Mouse (Mus musculus) liver, embryonic 16.5 days (tissue): Measurements from ENCODE around the gene St8sia6. TPM values are rescaled to one million over a fixed set of nuclear protein-coding genes. Genes with fewer than 3 reads are reported as not detected.

Source experiments
- ATAC-seq: fragments of 200-750 bp; cut with Nextera tagmentation; 2 replicates; pipeline ENCODE4 v1.8.0; 2017; ENCODE audit warnings: low read depth, mild to moderate bottlenecking, moderate number of reproducible peaks, moderate library complexity
- H3K27ac ChIP-seq: fragments of 300-500 bp; sonication (generic); 2 replicates; pipeline ENCODE4 v1.5.1; 2014; ENCODE audit warnings: mild to moderate bottlenecking, low read length
- H3K27me3 ChIP-seq: fragments of 300-500 bp; sonication (generic); 2 replicates; pipeline ENCODE4 v1.6.1; 2014; ENCODE audit warnings: low read depth, low read length, mixed read lengths; ENCODE audit not compliant: control insufficient read depth, insufficient read depth
- H3K36me3 ChIP-seq: fragments of 300-500 bp; sonication (generic); 2 replicates; pipeline ENCODE4 v1.6.1; 2014; ENCODE audit warnings: mild to moderate bottlenecking; ENCODE audit not compliant: control insufficient read depth, insufficient read depth
- H3K4me1 ChIP-seq: fragments of 300-500 bp; sonication (generic); 2 replicates; pipeline ENCODE4 v1.6.1; 2014; ENCODE audit warnings: low read depth, low read length, mixed read lengths; ENCODE audit not compliant: control insufficient read depth
- H3K4me2 ChIP-seq: fragments of 300-500 bp; sonication (generic); 2 replicates; pipeline ENCODE4 v1.6.1; 2014; ENCODE audit warnings: low read depth, low read length, mixed read lengths
- H3K4me3 ChIP-seq: fragments of 300-500 bp; sonication (generic); 2 replicates; pipeline ENCODE4 v1.5.1; 2014; ENCODE audit warnings: low read depth, mild to moderate bottlenecking, low read length
- H3K9ac ChIP-seq: fragments of 300-500 bp; sonication (generic); 2 replicates; pipeline ENCODE4 v1.6.1; 2014; ENCODE audit warnings: low read depth, low read length
- H3K9me3 ChIP-seq: fragments of 300-500 bp; sonication (generic); replicated peaks from 2 replicates; pipeline ENCODE4 v1.6.1; 2016; ENCODE audit warnings: low read length; ENCODE audit not compliant: control insufficient read depth
- WGBS: fragments of 180-500 bp; shearing (Covaris S2); extraction: QIAGEN DNeasy Blood & Tissue Kit; methylation state at CpG from one replicate; pipeline ENCODE4 v1.1.7; 2014; ENCODE audit not compliant: insufficient replicate concordance; 5-methylcytosine and 5-hydroxymethylcytosine counted together
- polyA plus RNA-seq: library from polyadenylated mRNA; unstranded; fragments of >200 nt; fragmentation: Nextera tagmentation; extraction: Ambion mirVana; gene quantifications from 2 replicates; pipeline ENCODE4 v1.2.1, GENCODE M21; 2015

Gene St8sia6
- polyA plus RNA-seq, result 0.02 TPM in 2 replicates

DNA sequence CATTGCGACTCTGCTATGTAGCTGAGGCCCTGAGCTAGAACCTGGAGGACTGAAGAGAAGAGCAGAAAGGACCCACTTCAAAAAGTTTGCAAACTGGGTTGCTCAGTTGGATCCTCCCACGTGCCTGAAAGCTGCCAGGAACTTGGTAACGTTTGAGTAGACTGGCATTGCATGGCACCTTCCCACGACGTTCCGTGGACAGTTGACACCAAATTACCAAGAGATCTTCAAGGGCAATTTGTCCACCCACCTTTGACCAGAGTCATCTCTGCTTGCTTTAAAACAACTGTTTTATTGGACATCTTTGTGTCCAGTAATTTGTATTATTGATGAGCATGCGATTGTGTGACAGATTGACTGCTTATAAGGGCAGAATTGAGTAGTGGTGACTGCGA is at the start of gene St8sia6:
TSS of gene St8sia6 (minus strand) at position 96 of the 395 bp plus-strand sequence.
- H3K4me1 ChIP-seq, result no peaks in the 10 kb centered on the region; the same call in 1 of the 2 replicates
- WGBS, result 48% methylated on average over 8 of the region's 8 CpGs
- no peak within 1 kb of the TSS for H3K27ac ChIP-seq
- peak within 1 kb of the TSS; percentile 64 for H3K4me2 ChIP-seq
- no peak for ATAC-seq
- H3K9me3 ChIP-seq, result no peaks in the 10 kb centered on the region
- peaks cover 25% of the 10 kb centered on the region for H3K27me3 ChIP-seq
- H3K4me3 ChIP-seq, result peak within 1 kb of the TSS; percentile 53
- H3K9ac ChIP-seq, result no peak within 1 kb of the TSS
- H3K36me3 ChIP-seq, result no peaks in the 10 kb centered on the region

DNA sequence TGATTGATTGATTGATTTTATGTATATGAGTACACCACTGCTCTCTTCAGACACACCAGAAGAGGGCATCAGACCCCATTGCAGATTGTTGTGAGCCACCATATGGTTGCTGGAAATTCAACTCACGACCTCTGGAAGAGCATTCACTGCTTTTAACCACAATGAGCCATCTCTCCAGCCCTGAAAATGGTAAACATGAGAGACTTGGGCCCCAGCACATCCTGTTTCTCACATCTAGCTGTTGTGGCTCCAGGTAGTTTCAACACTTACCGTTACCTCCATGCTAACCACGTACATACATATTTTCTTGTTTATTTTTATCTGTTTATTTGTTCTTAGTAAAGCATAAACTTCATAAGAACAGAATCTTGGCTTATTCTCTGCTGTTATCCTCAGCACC is 42.4 kb upstream of the St8sia6 start:
- no peak overlapping the region for H3K4me2 ChIP-seq
- no peaks in the 10 kb centered on the region for H3K9me3 ChIP-seq
- ATAC-seq, result no peak
- 53% methylated on average over 3 of the region's 3 CpGs for WGBS
- no peak overlapping the region for H3K9ac ChIP-seq
- no peaks in the 10 kb centered on the region for H3K36me3 ChIP-seq
- H3K27me3 ChIP-seq, result no peaks in the 10 kb centered on the region
- H3K4me1 ChIP-seq, result no peaks in the 10 kb centered on the region
- no peak overlapping the region for H3K27ac ChIP-seq
- no peak overlapping the region for H3K4me3 ChIP-seq

GRCm38 (mm10) chr2:13834989-13835388 is 41.1 kb upstream of the St8sia6 start:
- H3K9me3 ChIP-seq, result no peaks in the 10 kb centered on the region
- H3K4me1 ChIP-seq, result no peaks in the 10 kb centered on the region
- WGBS, result 20% methylated on average over 1 of the region's 1 CpGs
- no peak overlapping the region for H3K9ac ChIP-seq
- no peak overlapping the region for H3K4me2 ChIP-seq
- no peaks in the 10 kb centered on the region for H3K36me3 ChIP-seq
- no peak overlapping the region for H3K27ac ChIP-seq
- no peak overlapping the region for H3K4me3 ChIP-seq
- no peaks in the 10 kb centered on the region for H3K27me3 ChIP-seq
- no peak for ATAC-seq

DNA sequence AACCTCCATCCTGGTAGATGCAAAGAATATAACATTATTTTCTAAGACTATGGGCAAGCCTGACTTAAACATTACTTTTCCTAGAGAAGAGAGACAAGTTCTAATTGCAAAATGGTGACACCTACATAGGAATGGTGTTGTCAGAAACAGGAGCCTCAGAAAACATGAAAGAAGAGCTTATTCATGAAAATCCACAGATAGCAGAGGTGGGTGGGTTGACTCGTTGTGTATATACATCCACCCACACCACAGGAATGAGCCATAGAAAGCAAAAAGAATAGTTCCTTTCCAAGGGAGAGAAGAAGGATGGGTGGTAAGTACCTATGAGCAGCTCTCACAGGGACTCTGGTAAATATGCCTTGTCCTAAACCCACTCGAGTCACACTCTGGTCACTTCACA is 22.8 kb upstream of the St8sia6 start:
- WGBS, result 50% methylated on average over 2 of the region's 2 CpGs
- no peak for ATAC-seq
- no peak overlapping the region for H3K4me3 ChIP-seq

GRCm38 (mm10) chr2:13808593-13808992 is 14.7 kb upstream of the St8sia6 start:
- no peak overlapping the region for H3K27ac ChIP-seq
- 39% methylated on average over 5 of the region's 5 CpGs for WGBS
- H3K4me2 ChIP-seq, result no peak overlapping the region
- H3K4me3 ChIP-seq, result no peak overlapping the region
- H3K9ac ChIP-seq, result no peak overlapping the region
- H3K4me1 ChIP-seq, result no peaks in the 10 kb centered on the region
- no peaks in the 10 kb centered on the region for H3K9me3 ChIP-seq
- no peak for ATAC-seq
- no peaks in the 10 kb centered on the region for H3K36me3 ChIP-seq
- H3K27me3 ChIP-seq, result no peaks in the 10 kb centered on the region

More for the DNA sequence above, 22.8 kb upstream of the St8sia6 start:
- Histone ChIP-seq H3K36me3 (no peaks in the 10 kb centered on the region), H3K4me1 (no peaks in the 10 kb centered on the region), H3K9me3 (no peaks in the 10 kb centered on the region), H3K4me2 (no peak overlapping the region), H3K9ac (no peak overlapping the region), H3K27me3 (no peaks in the 10 kb centered on the region), H3K27ac (no peak overlapping the region)

- Histone ChIP-seq H3K9me3 (no peaks in the 10 kb centered on the region), H3K36me3 (no peaks in the 10 kb centered on the region), H3K27me3 (no peaks in the 10 kb centered on the region), H3K9ac (no peak overlapping the region), H3K4me3 (no peak overlapping the region), H3K27ac (no peak overlapping the region), H3K4me1 (no peaks in the 10 kb centered on the region), H3K4me2 (no peak overlapping the region)
- no peak for ATAC-seq
- 36% methylated on average over 4 of the region's 4 CpGs for WGBS
Measured at GRCm38 (mm10) chr2:13808008-13808407, 14.1 kb upstream of the St8sia6 start.

GRCm38 (mm10) chr2:13806120-13806519 is 12.3 kb upstream of the St8sia6 start:
- 77% methylated on average over 3 of the region's 3 CpGs for WGBS
- Histone ChIP-seq H3K4me3 (no peak overlapping the region), H3K4me1 (no peaks in the 10 kb centered on the region), H3K9ac (no peak overlapping the region), H3K27ac (no peak overlapping the region), H3K36me3 (no peaks in the 10 kb centered on the region), H3K4me2 (no peak overlapping the region), H3K27me3 (no peaks in the 10 kb centered on the region), H3K9me3 (no peaks in the 10 kb centered on the region)
- no peak for ATAC-seq

DNA sequence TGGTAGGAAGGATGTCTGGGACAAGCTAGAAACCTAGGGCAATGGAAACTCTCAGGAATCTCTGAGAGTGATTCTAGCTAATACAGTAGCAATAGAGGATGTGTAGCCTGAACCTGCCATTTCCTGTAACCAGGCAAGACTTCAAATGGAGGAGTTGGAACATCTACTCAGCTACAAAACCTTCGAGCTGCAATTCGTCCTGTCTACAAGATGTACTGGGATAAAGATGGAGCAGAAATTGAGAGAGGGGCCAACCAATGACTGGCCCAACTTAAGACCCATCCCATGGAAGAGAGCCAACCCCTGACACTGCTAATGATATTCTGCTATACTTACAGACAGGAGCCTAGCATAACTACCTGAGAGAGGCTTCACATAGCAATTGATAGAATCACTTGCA is 6.8 kb upstream of the St8sia6 start:
- no peak overlapping the region for H3K9ac ChIP-seq
- H3K4me1 ChIP-seq, result no peaks in the 10 kb centered on the region
- WGBS, result 70% methylated on average over 2 of the region's 2 CpGs
- H3K9me3 ChIP-seq, result no peaks in the 10 kb centered on the region
- no peak overlapping the region for H3K27ac ChIP-seq
- H3K27me3 ChIP-seq, result no peaks in the 10 kb centered on the region
- no peak overlapping the region for H3K4me3 ChIP-seq
- no peak for ATAC-seq
- no peaks in the 10 kb centered on the region for H3K36me3 ChIP-seq
- no peak overlapping the region for H3K4me2 ChIP-seq

DNA sequence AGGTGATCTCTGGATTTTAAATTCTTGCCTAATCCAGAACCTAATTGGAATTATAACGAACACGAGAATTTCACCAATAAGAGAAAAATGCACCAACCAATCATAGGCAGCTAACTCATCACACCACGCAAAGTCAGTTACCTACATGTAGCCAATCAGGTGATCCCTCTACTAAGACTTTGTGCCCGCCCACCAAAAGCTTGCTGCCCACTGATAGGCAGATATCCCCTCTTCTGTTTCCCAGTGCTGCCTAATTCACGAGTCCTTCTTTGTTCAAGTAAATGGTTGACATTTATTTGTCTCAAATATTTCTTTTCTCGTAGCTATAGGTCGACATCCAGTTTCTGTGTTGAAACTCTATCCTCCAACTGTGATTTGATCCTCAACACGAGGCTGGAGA is 582 bp upstream of the St8sia6 start:
- H3K4me1 ChIP-seq, result no peaks in the 10 kb centered on the region; the same call in 1 of the 2 replicates
- WGBS, result 57% methylated on average over 8 of the region's 8 CpGs
- no peak overlapping the region for H3K4me3 ChIP-seq
- no peak overlapping the region for H3K4me2 ChIP-seq
- no peak overlapping the region for H3K27ac ChIP-seq
- ATAC-seq, result no peak
- H3K9me3 ChIP-seq, result no peaks in the 10 kb centered on the region
- H3K36me3 ChIP-seq, result no peaks in the 10 kb centered on the region
- peaks cover 25% of the 10 kb centered on the region for H3K27me3 ChIP-seq
- H3K9ac ChIP-seq, result no peak overlapping the region
